Mouse (Mus musculus): ENCODE data around the gene Lonrf3.

Lonrf3 gene

DNA sequence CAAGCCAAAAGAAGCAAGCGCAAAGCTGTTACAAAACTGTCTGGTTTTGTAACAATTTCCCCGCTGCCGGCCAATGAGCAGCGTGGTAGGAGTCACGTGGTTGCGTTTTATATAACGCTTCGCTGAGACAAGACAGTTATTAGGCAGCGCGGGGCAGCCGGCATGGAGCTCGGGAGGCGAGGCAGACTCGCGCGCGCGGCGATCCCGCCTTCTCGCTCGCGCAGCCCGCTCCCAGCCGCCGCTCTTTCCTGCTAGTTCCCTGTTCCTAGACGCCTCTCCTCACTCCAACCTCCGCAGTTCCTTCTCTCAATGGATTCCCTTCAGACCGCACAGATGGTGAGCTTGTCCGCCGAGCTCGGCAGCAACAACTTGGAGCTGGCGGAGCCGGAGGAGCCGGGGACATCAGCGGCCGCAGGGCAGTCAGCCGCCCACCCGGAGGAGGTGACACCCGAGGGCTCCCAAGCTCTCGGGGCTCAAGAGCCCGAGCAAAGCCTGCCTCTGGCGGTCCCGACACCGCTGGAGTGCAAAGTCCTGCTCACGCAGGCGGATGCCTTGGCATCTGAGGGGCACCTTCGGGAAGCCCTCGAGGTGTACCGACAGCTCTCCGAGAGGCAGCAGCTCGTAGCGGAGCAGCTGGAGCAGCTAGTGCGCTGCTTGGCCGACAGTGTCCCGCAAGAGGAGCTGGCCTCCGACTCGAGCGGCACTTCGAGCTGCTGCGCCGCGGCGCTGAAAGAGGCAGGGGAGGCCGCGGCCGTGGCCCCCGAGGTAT lies at the start of gene Lonrf3:
Gene Lonrf3 (plus strand): TSS at position 83 of the 769 bp plus-strand sequence.
- TF ChIP-seq GATA4 (IDR thresholded peaks at IDR 0.05; ENCODE audit: insufficient replicate concordance, low read length): no peak

DNA sequence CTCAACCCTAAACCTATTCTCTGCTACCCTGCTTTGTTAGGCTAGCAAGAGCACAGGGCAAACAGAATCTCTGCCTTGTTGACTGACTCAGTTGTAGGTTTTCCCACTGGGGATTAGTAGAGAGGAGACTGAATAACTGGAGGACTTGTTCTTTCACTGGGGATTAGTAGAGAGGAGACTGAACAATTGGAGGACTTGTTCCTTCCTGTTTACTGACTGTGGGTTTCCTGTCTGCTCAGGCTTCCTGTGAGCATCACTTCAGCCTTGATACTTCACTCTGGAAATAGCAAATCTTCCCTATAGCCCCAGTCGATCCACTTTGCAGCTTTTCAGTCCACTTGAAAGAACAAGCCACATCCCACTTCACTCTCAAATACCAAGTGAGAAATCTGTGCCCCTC lies 49.4 kb upstream of the Lonrf3 start:
- no peak for TF ChIP-seq GATA4 (IDR thresholded peaks at IDR 0.05; ENCODE audit: insufficient replicate concordance, low read length)

DNA sequence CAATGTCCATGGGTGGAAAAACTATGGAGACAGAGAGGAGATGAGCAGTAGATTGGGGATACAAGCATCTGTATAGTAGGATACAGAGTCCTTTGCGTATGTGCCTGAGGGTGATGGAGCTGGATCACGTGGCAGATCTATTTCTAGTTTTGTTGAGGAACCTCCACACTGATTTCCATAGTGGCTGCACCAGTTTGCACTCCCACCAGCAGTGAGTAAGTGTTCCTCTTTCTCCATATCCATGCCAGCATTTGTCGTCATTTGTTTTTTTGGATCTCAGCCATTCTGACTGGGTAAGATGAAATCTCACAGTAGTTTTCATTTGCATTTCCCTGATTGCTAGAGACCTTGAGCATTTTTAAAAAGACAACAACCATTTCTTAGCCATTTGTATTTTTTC lies 16.7 kb upstream of the Lonrf3 start:
- TF ChIP-seq GATA4 (IDR thresholded peaks at IDR 0.05; ENCODE audit: insufficient replicate concordance, low read length): no peak

DNA sequence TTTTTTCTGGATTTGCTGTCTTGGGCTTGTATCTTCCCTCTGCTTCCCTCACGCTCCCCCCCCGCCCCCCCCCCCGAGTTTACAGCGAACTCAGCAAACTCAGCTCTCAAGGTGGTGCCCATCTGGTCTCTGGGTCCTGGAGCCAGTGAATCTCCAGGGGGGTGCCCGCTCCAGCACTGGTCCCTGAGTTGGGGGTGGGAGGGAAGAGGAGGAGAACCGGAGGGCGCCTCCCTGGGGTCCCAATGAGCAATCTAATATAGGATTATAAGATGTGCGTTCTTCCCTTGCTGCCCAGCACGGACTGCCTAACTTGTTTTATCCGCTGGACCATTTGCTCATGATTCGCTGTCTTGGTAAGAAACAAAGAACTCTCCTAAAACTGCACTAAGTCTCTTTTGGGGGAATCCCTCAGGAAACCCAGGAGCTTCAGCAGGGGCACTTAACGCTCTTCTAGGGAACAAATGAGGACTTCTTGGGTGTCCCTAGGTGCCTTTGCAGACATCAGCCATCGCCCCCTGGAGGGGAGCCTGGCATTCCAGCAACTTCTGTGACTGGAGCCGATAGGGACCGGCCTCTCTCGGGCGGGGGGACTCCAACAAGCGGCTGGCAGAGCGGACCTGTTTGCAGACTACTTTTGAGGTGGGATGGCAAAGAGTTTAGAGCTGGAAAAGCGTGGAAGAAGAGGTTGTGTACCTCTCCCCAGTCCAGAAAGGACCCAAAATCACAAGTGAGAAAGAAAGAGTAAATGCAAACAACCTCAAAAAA lies 480 bp upstream of the Lonrf3 start:
- no peak for TF ChIP-seq GATA4 (IDR thresholded peaks at IDR 0.05; ENCODE audit: insufficient replicate concordance, low read length)

DNA sequence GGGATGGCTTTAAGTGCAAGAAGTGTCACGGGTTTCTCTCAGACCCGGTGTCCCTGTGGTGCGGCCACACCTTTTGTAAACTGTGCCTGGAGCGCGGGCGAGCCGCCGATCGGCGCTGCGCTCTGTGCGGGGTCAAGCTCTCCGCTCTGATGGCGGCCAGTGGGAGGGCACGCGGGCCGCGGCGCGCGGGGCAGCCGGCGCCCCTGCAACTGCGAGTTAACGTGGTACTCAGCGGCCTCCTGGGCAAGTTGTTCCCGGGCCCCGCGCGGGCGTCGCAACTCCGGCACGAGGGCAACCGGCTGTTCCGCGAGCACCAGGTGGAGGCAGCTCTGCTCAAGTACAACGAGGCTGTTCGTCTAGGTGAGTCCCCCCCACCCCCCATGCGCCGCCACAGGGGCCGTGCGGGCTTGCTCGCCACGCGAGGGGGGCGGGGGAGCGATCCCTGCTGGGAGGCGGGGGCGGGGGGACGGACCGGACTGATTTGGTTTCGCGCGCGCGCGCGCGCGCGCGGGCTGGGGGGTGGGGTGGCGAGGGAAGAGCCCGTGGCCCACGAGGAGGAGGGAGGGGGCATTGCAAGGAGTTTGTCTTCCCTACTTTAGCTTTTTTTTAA lies 992 bp downstream of the Lonrf3 start:
- TF ChIP-seq GATA4 (IDR thresholded peaks at IDR 0.05; ENCODE audit: insufficient replicate concordance, low read length): no peak

DNA sequence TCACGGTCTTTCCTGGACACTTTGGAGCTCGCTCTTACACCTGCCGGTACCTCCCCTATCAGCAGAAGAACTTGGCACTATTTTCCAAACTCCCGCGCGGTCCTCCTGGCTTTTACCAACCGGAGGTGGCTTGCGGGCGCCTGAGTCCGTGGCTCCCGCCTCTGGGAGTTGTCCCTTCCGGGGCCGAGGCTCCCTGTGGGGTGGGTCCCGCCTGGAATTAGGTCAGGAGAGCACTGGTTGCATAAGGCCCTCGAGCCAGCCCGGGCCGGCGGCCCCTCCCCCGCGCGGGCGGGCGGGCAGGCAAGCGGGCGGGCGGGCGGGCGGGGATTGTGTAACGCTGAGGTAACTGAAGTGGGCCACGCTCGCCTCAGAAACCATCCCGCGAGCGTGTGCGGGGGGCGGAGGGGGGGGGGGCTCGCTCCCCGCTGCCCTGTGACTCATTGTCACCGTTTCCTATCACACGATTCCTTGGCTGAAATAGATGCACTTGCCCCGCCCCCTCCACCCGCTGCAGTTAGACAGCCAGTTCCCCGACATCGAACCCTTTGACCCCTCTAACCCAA lies 1.8 kb downstream of the Lonrf3 start:
- no peak for TF ChIP-seq GATA4 (IDR thresholded peaks at IDR 0.05; ENCODE audit: insufficient replicate concordance, low read length)

GRCm38 (mm10) chrX:36352446-36352845 lies 24.3 kb downstream of the Lonrf3 start:
- no peak for TF ChIP-seq GATA4 (IDR thresholded peaks at IDR 0.05; ENCODE audit: insufficient replicate concordance, low read length)

DNA sequence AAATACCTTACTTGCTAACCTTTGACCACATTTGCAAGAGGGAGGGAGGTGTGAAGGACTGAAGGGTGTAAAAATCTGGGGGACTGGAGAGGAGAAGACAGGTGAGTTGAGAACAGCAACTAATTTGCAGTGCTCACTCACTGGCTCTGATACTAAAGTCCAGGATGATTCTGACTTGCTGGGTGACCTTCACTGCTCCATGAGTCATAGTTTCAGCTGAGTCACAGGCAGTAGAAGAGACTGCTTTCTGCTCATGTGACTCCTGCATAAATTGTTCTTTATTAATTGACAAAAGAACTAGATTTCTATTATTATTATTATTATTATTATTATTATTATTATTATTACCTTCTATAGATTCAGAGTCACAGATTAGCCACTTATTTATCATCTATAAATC lies 57.2 kb downstream of the Lonrf3 start:
- no peak for TF ChIP-seq GATA4 (IDR thresholded peaks at IDR 0.05; ENCODE audit: insufficient replicate concordance, low read length)

GRCm38 (mm10) chrX:36389971-36390370 lies 61.8 kb downstream of the Lonrf3 start:
- no peak for TF ChIP-seq GATA4 (IDR thresholded peaks at IDR 0.05; ENCODE audit: insufficient replicate concordance, low read length)

DNA sequence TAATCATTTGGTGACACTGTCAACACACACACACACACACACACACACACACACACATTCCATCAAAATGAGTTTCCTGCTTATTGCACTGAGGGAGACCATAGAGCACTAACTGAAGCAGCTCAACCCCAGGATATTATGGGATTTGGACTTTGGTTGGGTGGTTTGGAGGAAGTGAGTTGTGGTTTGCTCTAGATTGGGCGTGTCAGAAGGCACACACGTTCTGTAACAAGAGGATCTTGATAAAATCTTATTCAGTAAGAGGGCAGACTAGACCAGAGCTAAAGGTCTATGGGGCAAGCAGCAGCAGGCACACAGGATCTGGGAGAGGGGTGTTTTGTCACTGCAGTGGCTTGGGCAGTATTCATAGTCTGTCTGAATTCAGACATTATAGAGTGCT lies 62.4 kb downstream of the Lonrf3 start:
- no peak for TF ChIP-seq GATA4 (IDR thresholded peaks at IDR 0.05; ENCODE audit: insufficient replicate concordance, low read length)

DNA sequence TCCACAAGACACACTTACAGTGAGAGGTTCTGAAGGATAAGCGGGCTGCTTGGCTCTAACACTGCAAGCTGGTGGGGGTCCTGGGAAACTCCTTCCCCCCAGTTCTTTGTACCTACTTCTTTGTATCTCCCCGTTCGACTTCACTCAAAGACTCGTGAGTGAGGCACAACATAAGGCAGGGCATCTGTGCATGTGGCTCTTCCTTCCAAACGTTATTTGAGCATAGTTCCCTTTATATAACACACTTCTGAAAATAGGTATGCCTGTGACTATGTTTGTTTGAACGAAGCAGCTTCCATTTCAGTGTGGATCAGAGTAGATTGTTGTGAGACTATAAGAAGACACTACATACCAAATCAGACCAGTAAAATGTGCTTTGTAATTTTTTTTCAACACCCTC lies 64.5 kb downstream of the Lonrf3 start:
- no peak for TF ChIP-seq GATA4 (IDR thresholded peaks at IDR 0.05; ENCODE audit: insufficient replicate concordance, low read length)

DNA sequence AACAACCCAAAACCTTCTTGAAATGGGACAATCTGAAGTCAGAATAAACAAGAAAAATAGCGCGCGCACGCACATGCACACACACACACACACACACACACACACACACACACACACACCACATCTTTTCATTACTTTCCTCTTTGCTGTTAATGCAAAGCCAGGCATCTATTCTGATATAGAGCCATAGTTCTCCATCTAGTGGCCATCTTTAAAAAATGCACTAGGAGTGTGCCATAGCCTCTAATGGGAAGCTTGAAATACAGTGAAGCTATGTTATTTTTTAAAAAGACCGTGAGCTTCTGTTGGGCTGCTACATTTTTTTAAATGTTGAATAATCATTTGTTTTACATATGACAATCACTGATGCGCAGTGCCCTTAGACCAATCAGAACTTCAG lies 65.1 kb downstream of the Lonrf3 start:
- no peak for TF ChIP-seq GATA4 (IDR thresholded peaks at IDR 0.05; ENCODE audit: insufficient replicate concordance, low read length)

DNA sequence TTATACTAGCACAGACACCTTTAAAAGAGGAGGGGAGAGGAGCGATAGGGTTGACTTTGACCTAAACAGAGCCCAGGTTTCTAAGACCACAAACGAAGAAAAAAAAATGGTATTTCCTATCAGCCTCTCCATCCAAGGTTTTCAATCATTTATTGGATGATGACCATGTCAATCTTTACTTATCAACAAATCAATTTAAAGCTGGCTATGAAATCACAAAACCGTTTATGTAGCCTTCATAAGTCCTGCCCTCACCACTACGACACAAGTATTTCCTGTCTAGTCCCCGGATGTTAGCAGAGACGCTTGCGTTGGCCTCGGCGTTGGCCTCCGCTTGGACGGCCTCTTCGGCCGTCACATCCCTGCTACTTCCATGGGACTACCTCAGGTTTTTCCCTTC lies 72.8 kb downstream of the Lonrf3 start, which contains the start of gene Gm6268:
Gene Gm6268 (plus strand): TSS at position 301 of the 400 bp plus-strand sequence.
- TF ChIP-seq GATA4 (IDR thresholded peaks at IDR 0.05; ENCODE audit: insufficient replicate concordance, low read length): no peak

DNA sequence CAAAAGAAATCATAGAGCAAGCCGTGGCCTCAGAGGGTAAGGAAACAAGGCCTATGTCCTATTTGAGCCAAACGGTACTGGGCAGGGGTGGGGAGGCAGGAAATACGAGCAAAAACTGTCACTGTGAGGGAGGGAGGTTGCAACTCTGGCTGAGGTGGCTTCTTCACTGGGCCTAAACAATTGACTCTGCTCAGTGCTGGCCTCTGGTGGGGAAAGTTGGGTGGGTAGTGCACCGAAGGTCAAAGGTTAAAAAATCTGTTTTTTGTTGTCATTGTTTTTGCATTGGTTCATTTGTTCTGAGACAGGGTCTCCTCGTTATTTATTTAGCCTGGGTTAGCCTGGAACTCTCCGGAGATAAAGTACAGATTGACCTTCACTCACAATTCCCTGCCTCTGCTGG lies 74.2 kb downstream of the Lonrf3 start:
- no peak for TF ChIP-seq GATA4 (IDR thresholded peaks at IDR 0.05; ENCODE audit: insufficient replicate concordance, low read length)

Data from liver, adult (tissue).